Mouse (Mus musculus) kidney, embryonic 14.5 days (tissue): ENCODE measurements around the gene Mxra7. TPM values are rescaled to one million over a fixed set of nuclear protein-coding genes. Genes with fewer than 3 reads are reported as not detected.

ENCODE experiments used
- ATAC-seq: fragments of 200-750 bp; cut with Nextera tagmentation; 2 replicates; pipeline ENCODE4 v1.8.0; 2017; ENCODE audit warnings: moderate number of reproducible peaks, mild to moderate bottlenecking, moderate TSS enrichment, moderate library complexity; ENCODE audit not compliant: low FRiP score, low TSS enrichment
- H3K27ac ChIP-seq: fragments of 300-500 bp; sonication (generic); 2 replicates; pipeline ENCODE4 v1.5.1; 2014; ENCODE audit warnings: low read depth, mild to moderate bottlenecking, low read length, moderate library complexity, mixed read lengths
- H3K27me3 ChIP-seq: fragments of 300-500 bp; sonication (generic); 2 replicates; pipeline ENCODE4 v1.6.1; 2014; ENCODE audit warnings: mild to moderate bottlenecking, low read length; ENCODE audit not compliant: control insufficient read depth, insufficient read depth
- H3K36me3 ChIP-seq: fragments of 300-500 bp; sonication (generic); 2 replicates; pipeline ENCODE4 v1.6.1; 2014; ENCODE audit warnings: low read length, mixed read lengths; ENCODE audit not compliant: control insufficient read depth, insufficient read depth
- H3K4me1 ChIP-seq: fragments of 300-500 bp; sonication (generic); 2 replicates; pipeline ENCODE4 v1.6.1; 2014; ENCODE audit warnings: low read length, mixed read lengths; ENCODE audit not compliant: control insufficient read depth, insufficient read depth
- H3K4me2 ChIP-seq: fragments of 300-500 bp; sonication (generic); replicated peaks from 2 replicates; pipeline ENCODE4 v1.6.1; 2014; ENCODE audit warnings: low read depth, mild to moderate bottlenecking, low read length
- H3K4me3 ChIP-seq: fragments of 300-500 bp; sonication (generic); 2 replicates; pipeline ENCODE4 v1.5.1; 2014; ENCODE audit warnings: mild to moderate bottlenecking, low read length
- H3K9ac ChIP-seq: fragments of 300-500 bp; sonication (generic); 2 replicates; pipeline ENCODE4 v1.6.1; 2014; ENCODE audit warnings: low read depth, mild to moderate bottlenecking, low read length, moderate library complexity
- H3K9me3 ChIP-seq: fragments of 300-500 bp; sonication (generic); 2 replicates; pipeline ENCODE4 v1.6.1; 2016; ENCODE audit warnings: low read length; ENCODE audit not compliant: control insufficient read depth
- WGBS: fragments of 180-500 bp; shearing (Covaris S2); extraction: QIAGEN DNeasy Blood & Tissue Kit; methylation state at CpG from one replicate; pipeline ENCODE4 v1.1.7; 2014; 5-methylcytosine and 5-hydroxymethylcytosine counted together
- polyA plus RNA-seq: library from polyadenylated mRNA; unstranded; fragments of >200 nt; fragmentation: Nextera tagmentation; extraction: Ambion mirVana; gene quantifications from 2 replicates; pipeline ENCODE4 v1.2.1, GENCODE M21; 2014

The Mxra7 gene
- polyA plus RNA-seq, 1 experiment from 2014 or later, result 16.0 TPM

- Histone ChIP-seq H3K4me3 (no peak overlapping the region), H3K27me3 (no peaks in the 10 kb centered on the region), H3K9me3 (no peaks in the 10 kb centered on the region), H3K4me2 (no peak overlapping the region), H3K4me1 (no peaks in the 10 kb centered on the region), H3K27ac (no peak overlapping the region), H3K9ac (no peak overlapping the region), H3K36me3 (no peaks in the 10 kb centered on the region)
- ATAC-seq, result no peak
- 51% methylated on average over 2 of the region's 2 CpGs for WGBS
Measured at GRCm38 (mm10) chr11:116773205-116773604, 54.6 kb downstream of the Mxra7 start.

- H3K9me3 ChIP-seq, result no peaks in the 10 kb centered on the region
- no peak for ATAC-seq
- no peak overlapping the region for H3K4me2 ChIP-seq
- no peaks in the 10 kb centered on the region for H3K27me3 ChIP-seq
- no peaks in the 10 kb centered on the region for H3K36me3 ChIP-seq
- no peak overlapping the region for H3K27ac ChIP-seq
- WGBS, result 82% methylated on average over 5 of the region's 5 CpGs
- no peak overlapping the region for H3K9ac ChIP-seq
- H3K4me3 ChIP-seq, result no peak overlapping the region
- H3K4me1 ChIP-seq, result no peaks in the 10 kb centered on the region
Measured at GRCm38 (mm10) chr11:116769873-116770272, 58.0 kb downstream of the Mxra7 start.

GRCm38 (mm10) chr11:116764946-116765345, 62.9 kb downstream of the Mxra7 start:
- H3K9me3 ChIP-seq, result no peaks in the 10 kb centered on the region
- no peak overlapping the region for H3K9ac ChIP-seq
- no peak for ATAC-seq
- WGBS, result 86% methylated on average over 2 of the region's 2 CpGs
- no peaks in the 10 kb centered on the region for H3K36me3 ChIP-seq
- no peak overlapping the region for H3K27ac ChIP-seq
- H3K27me3 ChIP-seq, result no peaks in the 10 kb centered on the region
- H3K4me2 ChIP-seq, result no peak overlapping the region
- no peak overlapping the region for H3K4me3 ChIP-seq
- H3K4me1 ChIP-seq, result no peaks in the 10 kb centered on the region

- ATAC-seq, result no peak
- no peak overlapping the region for H3K9ac ChIP-seq
- H3K9me3 ChIP-seq, result no peaks in the 10 kb centered on the region
- WGBS, result 92% methylated on average over 7 of the region's 7 CpGs
- H3K27ac ChIP-seq, result no peak overlapping the region
- no peaks in the 10 kb centered on the region for H3K27me3 ChIP-seq
- no peaks in the 10 kb centered on the region for H3K4me1 ChIP-seq
- no peak overlapping the region for H3K4me2 ChIP-seq
- H3K4me3 ChIP-seq, result no peak overlapping the region
- no peaks in the 10 kb centered on the region for H3K36me3 ChIP-seq
Measured at GRCm38 (mm10) chr11:116764346-116764745, 63.5 kb downstream of the Mxra7 start.

- H3K4me2 ChIP-seq, result no peak overlapping the region
- no peaks in the 10 kb centered on the region for H3K27me3 ChIP-seq
- H3K9me3 ChIP-seq, result no peaks in the 10 kb centered on the region
- H3K4me3 ChIP-seq, result no peak overlapping the region
- H3K4me1 ChIP-seq, result no peaks in the 10 kb centered on the region
- 84% methylated on average over 4 of the region's 4 CpGs for WGBS
- no peak overlapping the region for H3K27ac ChIP-seq
- no peaks in the 10 kb centered on the region for H3K36me3 ChIP-seq
- H3K9ac ChIP-seq, result no peak overlapping the region
- ATAC-seq, result no peak
Measured at GRCm38 (mm10) chr11:116755191-116755590, 72.7 kb downstream of the Mxra7 start.

GRCm38 (mm10) chr11:116753674-116754470, 74.0 kb downstream of the Mxra7 start:
- Histone ChIP-seq H3K9me3 (no peaks in the 10 kb centered on the region), H3K4me3 (no peak overlapping the region), H3K27me3 (no peaks in the 10 kb centered on the region), H3K27ac (no peak overlapping the region), H3K9ac (no peak overlapping the region), H3K4me2 (no peak overlapping the region), H3K4me1 (no peaks in the 10 kb centered on the region), H3K36me3 (no peaks in the 10 kb centered on the region)
- 90% methylated on average over 5 of the region's 5 CpGs for WGBS
- ATAC-seq, result no peak

Other genes starting within 250 kb of the Mxra7 start
- 11.2 and 13.5 TPM in 2 replicates for gene Ube2o, start 246.6 kb downstream of the Mxra7 start, polyA plus RNA-seq
- not detected in 2 replicates for gene Aanat, start 241.6 kb downstream of the Mxra7 start, polyA plus RNA-seq
- 5.4 and 7.2 TPM in 2 replicates for gene Rhbdf2, start 201.0 kb downstream of the Mxra7 start, polyA plus RNA-seq
- gene Prcd, start 174.5 kb downstream of the Mxra7 start, polyA plus RNA-seq, result 1.1 and 1.4 TPM in 2 replicates
- gene Cygb, start 173.7 kb downstream of the Mxra7 start, polyA plus RNA-seq, result 11.0 and 11.3 TPM in 2 replicates
- gene St6galnac1, start 52.5 kb downstream of the Mxra7 start, polyA plus RNA-seq, result not detected in 2 replicates
- 56.5 and 64.6 TPM in 2 replicates for gene Mettl23, start 15.2 kb upstream of the Mxra7 start, polyA plus RNA-seq
- 68.6 and 72.7 TPM in 2 replicates for gene Jmjd6, start 15.4 kb upstream of the Mxra7 start, polyA plus RNA-seq
- gene Mfsd11, start 24.4 kb upstream of the Mxra7 start, polyA plus RNA-seq, result 24.9 and 35.0 TPM in 2 replicates
- gene Srsf2, start 25.0 kb upstream of the Mxra7 start, polyA plus RNA-seq, result 981 and 1,041 TPM in 2 replicates
- 0.21 and 0.23 TPM in 2 replicates for gene Mgat5b, start 90.8 kb upstream of the Mxra7 start, polyA plus RNA-seq